Mouse (Mus musculus): Measurements from ENCODE around the gene Slc39a11.

- no peak for TF ChIP-seq CTCF (IDR thresholded peaks at IDR 0.05)
- TF ChIP-seq EP300 (IDR thresholded peaks at IDR 0.05): no peak
Observed at GRCm38 (mm10) chr11:113303204-113303603, 346.7 kb downstream of the Slc39a11 start.

Data from lung, postnatal 0 days (tissue).